Mouse (Mus musculus): Measurements from ENCODE around the gene Sertad2.

The Sertad2 gene

DNA sequence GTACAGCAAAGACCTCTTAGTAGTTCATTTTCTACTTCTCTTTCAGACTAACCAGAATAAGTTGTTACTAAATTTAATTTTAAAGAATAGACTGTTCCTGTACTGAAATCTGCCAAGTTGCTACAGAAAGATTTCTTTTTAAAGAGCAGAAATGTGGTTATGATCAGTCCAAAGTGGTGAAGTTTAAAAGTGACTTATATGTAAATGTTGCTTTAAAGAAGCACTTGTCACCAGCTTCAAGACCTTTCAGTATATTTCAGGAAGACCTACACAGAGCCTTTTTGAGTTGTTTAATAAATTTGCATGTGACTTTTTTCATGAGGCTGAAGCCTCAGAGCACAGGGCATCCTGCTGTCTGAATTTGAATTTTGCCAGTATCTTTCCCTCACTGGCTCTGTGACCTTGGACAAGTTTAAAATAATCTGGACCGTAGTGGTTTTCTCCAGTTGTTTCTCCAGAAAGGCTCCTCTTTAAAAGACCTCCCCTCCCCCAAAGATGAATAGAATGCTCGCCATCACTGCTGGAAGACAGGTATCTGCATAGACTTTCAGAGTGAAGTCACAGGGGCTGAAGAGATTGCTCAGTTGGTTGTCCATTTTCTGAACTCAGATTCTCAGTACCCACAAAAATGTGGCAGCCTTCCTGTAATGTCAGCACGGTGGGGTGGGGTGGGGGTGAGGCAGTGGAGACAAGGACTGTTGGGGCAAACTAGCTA lies 1.9 kb downstream of the Sertad2 start:
- no peak for DNase-seq (ENCODE audit: low spot score)

DNA sequence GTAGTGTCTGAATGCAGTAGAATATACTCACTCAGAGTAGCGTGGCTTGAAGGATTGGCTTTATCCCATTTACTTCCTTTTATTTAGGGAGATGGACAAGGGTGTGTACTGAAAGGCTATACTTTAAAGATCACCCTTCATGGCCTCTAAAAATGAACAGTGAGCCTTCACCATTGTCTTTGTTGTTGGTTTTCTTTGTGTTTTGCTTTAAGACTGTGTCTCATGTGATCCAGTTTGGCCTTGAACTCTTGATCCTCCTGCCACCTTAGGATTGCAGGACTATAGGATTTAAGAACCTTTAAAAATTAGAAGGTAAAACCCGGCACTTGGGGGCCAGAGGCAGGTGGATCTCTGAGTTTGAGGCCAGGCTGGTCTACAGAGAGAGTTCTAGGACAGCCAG lies 6.4 kb downstream of the Sertad2 start:
- no peak for DNase-seq (ENCODE audit: low spot score)

DNA sequence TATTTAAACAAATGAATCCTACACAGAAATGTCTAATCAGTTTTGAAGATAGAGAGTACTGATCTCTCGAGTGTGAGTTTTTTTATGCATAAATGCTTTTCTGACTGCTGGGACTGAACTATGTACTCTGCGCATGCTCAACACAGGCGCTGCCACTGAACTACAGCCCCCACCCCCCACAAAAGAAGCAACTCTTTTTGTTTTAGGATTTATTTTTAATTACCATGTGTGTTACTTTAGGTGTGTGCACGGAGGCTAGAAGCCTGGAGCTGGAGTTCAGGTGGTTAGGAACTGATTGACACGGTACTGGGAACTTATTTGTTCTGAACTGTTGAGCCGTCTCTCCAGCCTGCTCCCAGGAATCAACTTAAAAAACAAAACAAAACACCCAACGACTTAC lies 7.1 kb downstream of the Sertad2 start:
- DNase-seq (ENCODE audit: low spot score), result no peak

DNA sequence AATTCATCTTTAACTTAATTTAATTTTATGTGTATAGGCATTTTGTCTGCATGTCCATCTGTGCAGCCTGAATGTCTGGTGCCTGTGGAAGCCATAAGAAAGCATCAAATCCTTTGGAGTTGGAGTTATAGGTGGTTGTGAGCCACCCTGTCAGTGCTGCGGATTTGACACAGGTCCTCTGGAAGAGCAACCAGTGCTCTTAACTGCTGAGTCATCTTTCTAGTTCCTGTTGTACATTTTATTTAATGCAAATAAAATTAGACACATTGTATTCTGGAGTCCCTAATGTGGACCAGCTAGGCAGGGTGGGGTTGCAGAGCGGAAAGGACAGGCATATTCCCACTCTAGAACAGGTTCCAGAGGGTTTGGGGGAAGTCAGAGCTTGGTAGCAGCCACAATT lies 9.0 kb downstream of the Sertad2 start:
- DNase-seq (ENCODE audit: low spot score), result no peak

DNA sequence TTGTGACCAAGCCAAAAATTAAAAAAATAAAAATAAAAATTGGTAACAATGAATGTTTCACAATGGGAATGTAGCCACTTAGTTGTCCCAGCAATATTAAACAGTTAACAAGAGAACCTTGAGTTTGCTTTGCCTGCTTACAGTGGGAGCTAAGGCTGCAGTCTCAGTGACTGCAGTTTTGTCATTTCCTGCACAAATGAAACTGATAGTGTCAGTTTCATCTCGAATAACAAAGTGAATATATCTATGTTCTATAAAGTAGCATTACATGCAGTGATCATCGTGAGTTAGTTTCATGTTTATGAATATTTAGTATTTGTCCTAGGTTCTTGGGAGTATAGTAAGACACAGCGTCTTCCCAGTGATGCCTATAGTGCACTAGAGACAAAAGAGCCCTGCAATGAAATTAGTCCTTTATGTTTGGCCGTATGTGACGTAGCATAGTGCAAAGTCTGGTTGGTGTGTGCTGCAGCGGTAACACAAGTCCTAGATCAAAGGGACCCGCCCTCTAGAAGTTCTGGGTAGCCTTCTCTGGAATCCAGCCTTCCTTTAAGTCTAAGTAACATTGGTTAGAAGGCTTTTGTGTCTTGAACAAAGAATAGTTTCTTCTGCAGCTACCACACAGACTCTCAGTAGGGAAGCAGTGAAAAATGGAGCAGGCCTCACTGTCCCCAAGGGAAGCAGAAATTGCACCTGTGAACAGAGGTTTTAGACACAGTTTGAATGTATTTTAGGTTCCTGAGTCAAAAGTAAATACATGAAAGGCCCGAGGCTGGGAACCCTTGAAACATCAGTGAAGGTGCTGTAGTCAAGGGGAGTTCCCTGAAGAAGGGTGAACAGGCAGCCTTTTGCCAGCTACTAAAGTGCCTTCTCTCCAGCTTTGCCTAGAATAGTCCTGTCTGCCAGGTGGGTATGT lies 10.0 kb downstream of the Sertad2 start:
- DNase-seq (ENCODE audit: low spot score), result peak; percentile 68

DNA sequence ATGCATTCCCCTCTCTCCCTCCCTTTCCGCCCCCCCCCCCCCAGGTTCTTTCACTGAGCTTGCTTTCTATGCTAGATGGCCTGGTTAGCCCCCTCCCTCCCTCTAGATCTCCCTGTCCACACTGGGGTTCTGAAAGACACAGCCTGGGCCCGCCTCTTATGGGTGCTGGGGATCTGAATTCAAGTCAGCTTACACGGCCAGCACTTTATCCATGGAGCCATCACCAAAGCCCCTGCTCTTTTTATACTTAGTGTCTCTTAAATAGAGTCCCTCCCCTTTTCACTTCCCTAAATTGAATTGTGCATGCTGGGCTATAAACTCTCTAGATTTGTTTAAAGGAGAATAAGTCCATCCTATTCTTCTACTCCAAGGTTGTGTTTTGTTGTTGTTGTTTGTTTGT lies 12.6 kb downstream of the Sertad2 start:
- no peak for DNase-seq (ENCODE audit: low spot score)

DNA sequence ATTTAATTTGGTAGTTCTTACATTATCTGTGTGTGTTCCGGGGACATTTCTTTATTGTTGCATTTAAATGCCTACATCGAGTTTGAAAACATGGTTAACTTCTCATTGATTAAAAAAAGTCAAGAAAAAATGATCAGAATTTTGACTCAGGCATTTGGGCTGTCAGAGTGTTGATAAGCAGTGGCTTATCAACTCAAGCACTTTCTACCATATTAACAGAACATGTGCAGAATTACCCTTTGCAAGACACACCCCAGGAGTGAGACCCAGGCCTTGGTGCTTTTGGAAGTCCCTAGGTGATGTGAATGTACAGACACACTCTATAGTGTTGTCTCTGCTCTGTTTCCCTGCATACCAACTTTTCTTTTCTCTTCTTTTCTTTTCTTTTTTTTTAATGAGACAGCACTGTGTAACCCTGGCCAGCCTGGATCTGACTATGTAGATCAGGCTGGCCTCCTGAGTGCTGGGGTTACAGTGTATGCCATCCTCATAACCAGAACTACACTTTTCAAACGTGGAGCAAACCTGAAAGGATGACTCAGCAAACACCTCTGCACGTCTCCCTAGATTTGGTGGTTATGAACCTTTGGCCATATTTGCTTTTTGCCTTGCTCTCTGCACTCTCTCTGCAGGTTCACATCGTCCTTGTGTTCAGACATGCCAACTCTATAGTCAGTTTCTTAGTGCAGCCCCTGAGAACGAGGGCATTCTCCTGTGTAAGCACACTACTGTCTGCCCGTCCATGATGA lies 13.3 kb downstream of the Sertad2 start:
- DNase-seq (ENCODE audit: low spot score), result no peak

DNA sequence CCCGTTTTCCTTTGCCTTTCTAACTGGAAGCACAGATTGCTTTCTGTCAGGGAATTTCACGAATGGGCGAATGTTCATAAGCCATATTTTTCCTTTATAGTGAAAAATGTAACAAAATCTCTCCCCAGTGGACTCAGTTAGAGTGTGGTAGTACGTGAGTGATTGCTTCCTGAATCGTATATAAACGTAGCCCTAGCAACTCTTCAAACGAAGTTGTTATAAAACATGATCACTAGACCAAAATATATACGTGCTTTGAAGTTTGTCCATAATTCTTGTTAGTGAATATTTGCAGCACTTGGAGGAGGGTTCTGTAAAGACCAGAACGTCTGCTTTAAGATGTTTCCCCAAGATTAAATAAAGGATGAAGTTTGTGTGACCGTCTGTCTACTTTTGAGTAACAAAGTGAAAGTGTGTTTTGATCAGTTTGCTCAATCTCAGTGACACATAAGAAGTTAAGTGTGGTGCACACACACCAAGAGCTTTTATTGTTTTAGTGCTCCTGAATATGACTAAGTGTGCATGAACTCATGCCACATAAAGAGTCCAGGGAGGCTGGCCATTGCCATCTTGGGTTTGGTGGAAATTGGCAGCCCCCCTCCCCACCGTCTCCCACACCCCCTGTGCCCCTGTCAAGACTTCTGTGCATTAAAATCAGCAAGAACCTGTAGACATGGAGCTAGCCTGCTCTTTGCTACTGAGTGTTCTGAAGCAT lies 16.3 kb downstream of the Sertad2 start:
- DNase-seq (ENCODE audit: low spot score), result no peak

DNA sequence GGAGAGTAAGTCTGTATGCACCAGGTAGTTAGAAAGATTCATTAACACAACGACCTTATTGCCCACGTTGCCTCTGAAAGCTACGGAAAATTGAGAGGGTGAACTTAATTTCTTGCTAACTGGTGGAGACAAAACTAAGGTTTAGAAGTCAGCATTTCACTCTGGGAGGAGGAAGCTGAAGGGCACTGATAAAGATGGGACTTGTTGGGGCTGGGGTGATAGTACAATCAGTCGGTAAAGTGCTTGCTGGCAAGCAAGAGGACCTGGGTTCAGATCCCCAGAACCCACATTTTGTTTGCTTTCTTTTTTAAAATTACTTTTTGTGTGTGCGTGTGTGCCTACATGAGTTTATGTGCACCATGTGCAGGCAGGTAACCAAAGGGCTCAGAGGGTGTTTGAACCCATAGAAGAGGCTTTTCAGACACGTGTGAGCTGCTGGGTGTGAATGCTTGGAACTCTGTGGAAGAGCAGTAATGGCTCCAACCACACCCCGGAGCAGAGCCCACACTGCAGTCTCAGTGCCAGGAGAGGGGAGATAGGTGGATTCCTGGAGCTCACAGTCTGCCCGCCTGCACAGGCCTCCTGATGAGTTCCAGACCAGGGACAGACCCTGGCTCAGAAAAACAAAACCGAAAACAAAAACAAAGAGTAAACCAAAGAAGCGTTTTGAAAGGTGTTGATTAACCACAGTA lies 17.0 kb downstream of the Sertad2 start:
- DNase-seq (ENCODE audit: low spot score), result no peak

DNA sequence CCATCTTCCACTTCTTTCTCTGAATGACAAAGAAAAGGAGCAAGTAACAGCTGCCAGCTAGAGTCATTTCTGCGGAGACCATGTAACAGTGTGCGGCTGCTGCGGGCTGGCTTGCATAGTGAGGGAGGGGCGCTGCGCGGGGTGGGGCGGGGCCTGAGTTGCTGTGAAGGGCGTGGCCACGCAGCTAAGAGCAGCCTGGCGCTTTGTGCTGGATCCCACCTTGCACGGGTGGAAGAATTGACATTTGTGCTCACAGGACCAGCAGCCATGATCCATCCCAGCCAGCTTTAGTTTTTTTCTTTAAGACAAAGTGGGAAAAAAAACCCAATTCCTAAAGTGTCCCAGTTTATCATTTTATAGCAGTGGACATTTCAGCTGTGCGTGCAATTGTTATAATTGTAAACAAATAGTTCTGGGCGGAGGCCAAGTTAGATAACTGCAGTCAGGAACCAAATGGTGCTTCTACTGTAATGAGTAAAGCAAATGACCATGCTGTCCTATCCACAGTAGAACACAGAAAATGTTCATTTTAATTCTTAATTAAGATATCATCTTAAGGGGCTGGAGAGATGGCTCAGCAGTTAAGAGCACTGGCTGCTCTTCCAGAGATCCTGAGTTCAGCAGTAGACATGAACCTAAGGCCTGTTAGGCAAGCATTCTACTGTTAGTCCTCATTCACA lies 18.4 kb downstream of the Sertad2 start:
- peak; percentile 34 for DNase-seq (ENCODE audit: low spot score)

DNA sequence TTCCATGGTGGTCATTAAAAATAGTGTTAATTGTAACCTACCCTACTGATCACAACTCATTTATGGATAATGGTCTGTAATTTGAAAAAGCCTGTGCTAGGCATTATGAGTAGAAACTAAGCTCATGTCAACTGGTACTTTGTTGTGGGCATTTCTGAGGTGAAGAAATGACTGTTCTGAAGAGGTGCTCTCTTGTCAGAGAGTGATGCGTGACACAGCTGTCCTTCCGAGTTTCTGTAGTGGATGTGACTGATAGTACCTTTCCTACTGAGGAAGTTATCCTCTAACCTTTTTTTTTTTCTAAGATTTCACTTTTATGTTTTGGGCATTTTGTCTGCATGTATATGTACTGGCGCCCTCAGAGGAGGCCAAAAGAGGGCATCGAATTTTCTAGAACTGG lies 22.0 kb downstream of the Sertad2 start:
- DNase-seq (ENCODE audit: low spot score), result no peak

DNA sequence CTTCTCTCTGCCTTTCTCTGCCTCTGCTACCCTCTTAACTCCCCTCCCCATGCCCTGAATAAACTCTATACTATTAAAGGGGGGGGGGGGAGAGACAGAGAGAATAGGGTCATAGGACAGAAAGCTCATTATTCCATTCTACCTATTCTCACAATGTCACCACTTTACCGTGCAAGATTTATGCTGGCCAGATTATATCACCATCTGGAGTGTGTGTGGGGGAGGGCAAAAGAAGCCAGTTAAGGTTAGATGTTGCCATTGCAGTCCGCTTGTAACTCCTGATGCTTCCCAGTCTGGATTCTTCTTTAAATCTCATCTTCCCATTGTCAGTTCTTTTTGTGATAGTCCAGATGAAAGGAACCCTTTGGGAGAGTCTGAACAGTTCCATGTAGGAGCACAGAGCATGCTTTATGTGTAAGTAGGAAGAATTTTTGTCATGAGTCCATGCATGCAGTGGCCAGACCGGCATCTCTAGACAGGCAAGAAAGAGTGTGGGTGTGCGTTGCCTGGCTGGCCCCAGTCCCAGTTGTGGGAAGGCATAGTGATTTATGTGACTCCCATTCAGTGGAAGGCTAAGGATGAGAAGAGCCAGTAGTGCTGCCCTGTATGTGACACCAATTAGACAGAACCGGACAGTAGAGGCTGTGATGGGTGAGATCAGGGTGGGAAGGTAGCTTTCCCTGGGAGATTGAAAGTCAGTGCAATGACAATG lies 28.8 kb downstream of the Sertad2 start:
- no peak for DNase-seq (ENCODE audit: low spot score)

DNA sequence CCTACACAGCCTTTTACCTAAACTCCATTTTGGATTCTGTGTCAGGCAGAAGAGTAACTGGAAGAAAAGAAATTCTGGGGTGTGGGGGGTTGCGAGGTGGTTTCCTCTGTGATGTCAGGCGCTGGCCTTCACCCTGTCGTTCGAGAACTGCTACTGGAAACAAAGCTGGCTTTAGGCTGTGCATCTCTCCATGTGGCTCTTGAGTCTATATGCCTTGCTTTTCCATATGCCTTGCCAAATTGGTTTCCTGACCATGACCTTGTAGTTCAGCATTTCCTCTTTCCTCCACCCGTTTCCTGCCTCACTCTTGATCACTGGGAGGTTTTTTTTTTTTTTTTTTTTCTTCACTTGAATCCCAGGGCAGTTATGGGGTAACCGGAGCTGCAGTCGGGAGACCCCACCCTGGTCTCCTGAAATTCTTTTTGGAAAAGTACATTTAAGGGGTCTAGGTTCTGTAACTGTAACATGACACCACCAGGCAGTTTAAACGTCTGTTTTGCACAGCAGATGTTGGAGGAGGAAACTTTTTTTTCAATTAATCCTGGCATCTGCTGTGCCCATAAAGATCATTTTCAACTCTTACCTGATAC lies 33.1 kb downstream of the Sertad2 start:
- DNase-seq (ENCODE audit: low spot score), result no peak

DNA sequence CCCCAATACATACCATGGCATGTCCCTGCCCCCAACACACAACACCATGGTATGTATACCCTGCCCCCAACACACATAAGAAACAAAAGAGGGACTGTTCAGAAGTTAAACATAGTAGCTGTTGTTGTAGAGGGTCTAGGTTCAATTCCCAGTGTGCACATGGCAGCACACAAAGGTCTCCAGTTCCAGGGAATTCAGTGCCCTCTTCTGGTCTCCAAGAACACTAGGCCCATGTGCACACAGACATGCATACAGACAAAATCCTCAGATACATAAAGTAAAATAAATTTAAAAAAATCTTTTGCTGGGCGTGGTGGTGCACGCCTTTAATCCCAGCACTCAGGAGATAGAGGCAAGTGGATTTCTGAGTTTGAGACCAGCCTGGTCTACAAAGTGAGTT lies 39.7 kb downstream of the Sertad2 start:
- DNase-seq (ENCODE audit: low spot score), result no peak

DNA sequence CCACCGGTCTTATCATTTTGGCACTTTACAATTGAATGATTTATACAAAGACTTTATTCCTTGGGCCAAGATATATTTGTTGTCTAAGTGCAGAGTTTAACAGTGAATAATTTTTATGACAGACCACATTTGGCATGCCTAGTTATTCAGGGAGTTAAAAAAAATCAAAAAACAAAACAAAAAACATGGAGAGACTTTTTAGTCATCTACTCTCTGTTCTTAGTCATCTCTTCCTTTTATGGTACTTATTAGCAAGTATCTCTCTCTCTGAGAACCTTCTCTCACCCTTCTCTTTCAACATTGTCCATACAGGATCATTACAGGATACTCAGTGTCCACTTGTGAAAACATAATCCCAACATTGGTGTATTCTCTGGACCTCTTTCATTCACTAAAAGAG lies 42.2 kb downstream of the Sertad2 start:
- no peak for DNase-seq (ENCODE audit: low spot score)

DNA sequence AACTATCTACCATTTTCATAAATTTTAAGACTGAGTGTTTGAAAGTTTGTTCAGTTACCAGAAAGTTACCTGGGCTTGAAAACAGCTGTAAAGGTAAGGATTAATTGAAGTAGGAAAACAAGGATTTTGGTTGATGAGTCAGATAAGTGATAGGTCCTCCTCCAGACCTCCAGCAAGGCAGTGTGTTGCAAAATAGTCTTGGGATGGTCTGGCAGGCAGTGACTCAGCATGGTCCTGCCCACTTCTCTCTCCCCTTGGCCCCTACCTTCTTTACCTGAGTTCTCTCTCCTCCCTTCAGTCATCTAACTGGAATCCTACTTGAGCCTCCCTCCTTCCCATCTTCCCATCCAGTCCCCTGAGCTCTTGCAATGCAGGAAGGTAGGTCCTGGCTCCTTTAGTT lies 43.1 kb downstream of the Sertad2 start:
- DNase-seq (ENCODE audit: low spot score), result no peak

DNA sequence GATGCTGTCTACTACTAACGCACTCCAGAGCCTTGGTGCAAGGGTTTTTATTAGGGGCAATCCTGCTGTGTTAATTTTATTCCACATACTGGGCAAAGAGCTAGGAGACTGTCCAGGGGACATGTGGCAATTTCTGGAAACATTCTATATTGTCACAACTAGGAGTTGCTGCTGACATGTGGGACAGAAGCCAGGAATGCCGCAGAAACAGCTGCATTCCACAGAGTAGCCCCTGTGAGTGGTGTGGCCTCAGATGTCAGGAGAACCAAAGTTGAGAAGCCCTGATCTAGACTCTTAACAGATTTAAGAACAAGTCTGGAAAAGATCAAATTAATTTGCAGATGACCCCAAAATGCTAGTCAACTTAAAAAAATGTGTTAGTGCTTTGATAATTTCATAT lies 46.3 kb downstream of the Sertad2 start:
- no peak for DNase-seq (ENCODE audit: low spot score)

DNA sequence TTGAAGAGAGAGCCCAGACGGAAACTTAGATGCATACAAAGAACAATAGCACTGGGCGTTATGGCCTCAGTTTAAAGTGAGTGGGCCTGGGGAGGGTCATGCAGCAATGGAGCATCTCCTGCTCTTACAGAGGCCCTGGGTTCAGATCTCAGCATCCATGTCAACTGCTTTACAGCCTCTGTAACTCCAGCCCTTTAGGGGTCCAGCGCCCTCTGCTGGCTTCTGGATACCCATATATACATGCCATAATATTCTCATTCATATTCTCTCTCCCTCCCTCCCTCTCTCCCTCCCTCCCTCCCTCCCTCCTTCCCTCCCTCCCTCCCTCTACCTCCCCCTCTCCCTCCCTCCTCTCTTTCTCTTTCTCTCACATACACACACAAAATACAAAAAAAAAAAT lies 49.0 kb downstream of the Sertad2 start:
- peak; percentile 28 for DNase-seq (ENCODE audit: low spot score)

DNA sequence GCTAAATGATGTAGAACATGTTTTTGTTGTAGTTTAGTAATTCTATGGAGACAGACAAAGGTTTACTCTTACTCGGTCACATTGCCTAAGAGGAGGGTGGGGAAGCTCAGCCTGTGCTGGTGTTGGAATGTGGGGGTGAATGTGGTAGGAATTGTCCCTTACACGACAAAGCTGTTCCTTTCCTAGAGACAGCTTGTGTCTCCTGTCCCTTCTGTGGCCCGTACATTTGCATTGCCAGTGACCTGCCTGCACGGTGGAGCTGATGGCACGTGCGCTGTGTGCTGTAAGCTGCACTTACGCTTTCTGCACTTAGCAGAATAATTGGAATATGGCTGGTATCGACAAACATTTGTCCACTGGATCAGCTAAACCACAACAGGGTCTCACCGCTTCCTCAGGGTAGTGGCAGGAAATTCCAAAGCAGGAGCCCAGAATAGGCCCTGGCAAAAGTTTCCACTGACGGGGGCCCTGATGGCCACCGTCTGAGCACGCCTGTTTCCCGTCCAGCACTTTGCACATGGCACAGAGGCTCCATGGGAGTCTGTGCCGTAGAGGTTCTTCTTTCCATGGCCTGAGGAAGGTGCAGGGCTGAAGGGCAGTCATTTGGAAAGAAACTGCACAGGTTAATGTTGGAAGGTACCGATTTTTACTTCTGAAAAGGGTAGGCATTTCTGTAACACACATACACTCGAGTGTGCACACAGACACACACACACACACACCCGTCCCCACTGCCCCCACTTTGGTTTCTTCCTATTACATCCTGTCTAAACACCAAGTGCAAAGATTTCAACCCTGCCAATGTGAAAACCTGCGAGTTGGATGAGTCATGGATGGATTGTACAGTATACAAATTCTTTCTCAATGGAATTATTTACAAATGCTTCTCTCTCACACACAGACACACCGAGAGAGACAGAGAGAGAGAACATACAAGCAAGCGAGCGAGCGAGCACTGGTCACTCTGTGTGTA lies 51.5 kb downstream of the Sertad2 start:
- no peak for DNase-seq (ENCODE audit: low spot score)
